Mouse (Mus musculus) granulocyte monocyte progenitor cell, adult 5-6 weeks (primary cell): ENCODE data around the gene Pacsin2. TPM values are rescaled to one million over a fixed set of nuclear protein-coding genes. Genes with fewer than 3 reads are reported as not detected.
A peak's percentile ranks its signal among the peaks of the same experiment; 100 is the strongest.

Experiments
- ATAC-seq: replicated peaks from 2 replicates; pipeline ENCODE4 v1.8.0; 2016; ENCODE audit warnings: mild to moderate bottlenecking, moderate TSS enrichment, inconsistent platforms; ENCODE audit not compliant: poor library complexity, severe bottlenecking
- total RNA-seq, 2 experiments: library from RNA; stranded (forward) in 1 of 2; stranded (reverse) in 1 of 2; fragments of 200-712, 200-1000 nt in 1 of 2; fragments of >200 nt in 1 of 2; fragmentation: Nextera tagmentation in 1 of 2; gene quantifications; 2 replicates each; pipeline ENCODE4 v1.2.3; 2014 to 2017

The Pacsin2 gene
- total RNA-seq, 2 experiments from 2014 or later, result 43.3 to 65.2 TPM

DNA sequence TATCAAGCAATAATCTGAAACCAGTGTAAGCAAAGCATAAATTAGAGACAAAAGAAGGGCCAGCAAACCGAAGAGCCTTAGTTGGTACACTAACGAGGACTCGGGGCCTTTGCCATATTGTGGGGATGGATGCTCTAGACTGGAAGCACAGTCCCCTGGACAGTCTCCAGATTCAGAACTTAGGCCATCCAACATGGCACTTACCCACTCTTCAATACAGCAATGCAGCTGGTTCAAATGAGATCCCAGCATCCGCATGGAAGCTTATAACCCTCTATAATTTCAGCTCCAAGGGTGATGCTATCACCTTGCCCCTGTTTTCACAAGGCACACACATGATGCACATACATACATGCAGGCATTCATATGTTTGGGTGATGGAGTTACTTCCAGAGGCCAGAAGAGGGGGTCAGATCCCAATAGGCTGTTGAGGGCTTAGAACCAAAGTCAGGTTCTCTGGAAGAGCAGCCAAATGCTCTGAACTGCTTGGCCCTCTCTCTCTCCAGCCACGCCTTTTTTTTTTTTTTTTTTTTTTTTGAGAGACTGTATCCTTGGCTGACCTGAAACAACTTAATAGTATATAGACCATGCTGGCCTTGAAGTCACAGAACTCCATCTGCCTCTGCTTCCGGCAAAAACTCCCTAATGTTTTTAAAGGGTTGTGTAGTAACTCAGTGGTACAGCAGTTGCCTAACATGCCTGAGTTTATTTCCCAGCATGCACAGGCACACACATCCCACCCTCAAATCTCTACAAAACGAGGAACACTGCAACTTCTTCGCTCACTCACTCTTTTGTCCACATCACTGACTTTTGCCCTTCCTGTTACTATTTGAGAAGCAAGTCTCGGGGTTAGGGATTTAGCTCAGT is 36.9 kb downstream of the Pacsin2 start:
- ATAC-seq, result peak; percentile 62

DNA sequence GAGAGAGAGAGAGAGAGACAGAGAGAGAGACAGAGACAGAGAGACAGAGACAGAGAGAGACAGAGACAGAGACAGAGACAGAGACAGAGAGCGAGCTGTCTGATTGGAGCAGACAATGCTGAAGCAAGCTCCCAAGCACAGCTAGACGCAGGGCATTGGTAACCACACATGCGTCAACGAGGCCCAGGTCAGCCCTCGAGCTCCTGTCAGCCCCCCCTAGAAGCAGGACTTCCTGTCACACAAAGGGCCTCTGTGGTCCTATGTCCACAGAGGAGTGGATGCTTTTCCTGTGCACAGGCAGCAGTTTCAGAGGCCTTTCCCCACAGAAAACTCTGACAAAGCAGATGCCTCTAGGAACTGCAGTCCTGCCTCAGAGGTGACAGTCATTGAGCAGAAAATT is 38.6 kb downstream of the Pacsin2 start:
- peak; percentile 33; the same call in 1 of the 2 replicates for ATAC-seq

DNA sequence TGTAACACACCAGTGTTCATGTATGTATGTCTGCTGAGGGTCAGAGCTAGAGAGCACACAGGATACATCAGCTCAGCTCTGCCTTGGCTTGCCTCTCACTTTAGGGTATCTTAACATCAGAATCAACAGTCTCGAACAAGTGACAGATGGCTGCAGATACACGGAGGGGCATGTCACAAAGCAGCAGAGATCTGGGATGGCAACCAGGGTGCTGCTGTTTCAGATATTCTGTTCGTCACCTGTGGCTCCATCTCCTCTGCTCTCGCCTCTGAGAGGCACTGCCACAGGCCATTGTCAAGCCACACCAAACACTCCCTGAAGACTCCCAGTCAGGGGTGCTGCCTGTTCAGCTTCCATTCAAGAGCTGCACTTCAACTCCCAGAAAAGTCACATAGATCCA is 39.1 kb downstream of the Pacsin2 start:
- no peak for ATAC-seq

DNA sequence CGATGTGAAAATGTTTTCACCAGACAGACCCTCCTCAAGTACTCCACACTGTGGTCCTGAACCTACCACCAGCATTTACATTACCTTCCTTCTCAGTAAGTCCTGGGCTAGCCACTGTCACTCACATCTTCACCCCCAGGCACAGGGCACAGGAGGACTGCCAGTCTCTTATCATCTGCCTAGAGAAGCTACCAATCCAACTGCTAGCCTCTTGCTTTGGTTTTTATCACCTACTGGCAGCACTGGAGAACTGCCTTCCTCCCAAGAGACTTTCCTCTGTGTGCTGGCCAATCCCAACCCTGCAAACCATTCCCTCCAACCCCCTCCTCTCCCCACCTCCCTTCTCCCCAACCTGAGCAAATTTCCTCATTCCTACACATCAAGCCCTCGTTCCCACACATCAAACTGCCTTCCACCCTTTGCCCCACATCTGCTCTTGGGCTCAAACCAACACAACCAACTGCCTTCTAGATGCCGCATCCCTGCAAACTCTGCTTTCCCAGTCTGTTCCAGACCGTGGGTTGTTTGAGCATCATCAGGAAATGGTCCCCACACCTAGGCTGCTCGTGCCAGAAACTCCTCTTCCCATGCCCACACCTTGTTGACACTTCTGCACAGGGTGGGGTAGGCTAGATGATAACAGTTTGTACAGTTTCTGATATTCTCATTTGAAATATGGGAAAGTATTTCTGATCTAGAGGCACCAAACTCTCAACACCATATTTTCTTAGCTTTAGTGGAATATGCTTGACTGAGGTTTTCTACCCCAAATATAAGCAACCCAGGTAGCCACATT is 40.6 kb downstream of the Pacsin2 start:
- ATAC-seq, result no peak

DNA sequence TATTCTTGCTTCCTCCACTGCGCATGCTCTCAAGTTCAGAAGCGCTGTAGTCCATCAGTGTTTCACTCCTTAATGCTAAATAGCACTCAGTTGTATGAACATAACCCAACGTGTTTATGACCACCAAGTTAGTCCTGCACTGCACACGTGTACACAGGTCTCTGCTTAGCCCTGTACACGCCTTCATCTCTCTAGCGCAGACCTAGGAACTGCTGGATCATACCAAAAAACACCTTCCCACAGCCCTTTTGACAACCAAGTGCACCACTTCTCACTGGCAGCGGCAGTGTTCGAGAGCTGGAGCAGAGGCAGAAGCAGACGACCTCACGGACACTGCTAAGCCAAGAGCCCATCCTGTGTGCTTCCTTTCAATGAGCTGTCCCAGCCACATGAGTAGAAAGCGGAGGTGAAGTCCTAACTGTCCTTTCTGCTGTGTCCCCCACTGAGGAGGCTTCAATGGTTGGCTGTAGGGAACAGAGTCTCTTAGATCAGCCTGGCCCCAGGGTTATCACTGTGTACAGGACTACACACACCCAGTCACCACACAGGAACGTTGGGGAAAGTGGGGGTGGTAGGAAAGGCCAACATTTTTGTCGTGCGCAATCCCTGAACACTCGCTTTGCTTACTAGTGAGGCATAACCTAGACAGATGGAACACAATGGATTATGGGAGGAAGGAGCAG is 42.0 kb downstream of the Pacsin2 start:
- no peak for ATAC-seq

DNA sequence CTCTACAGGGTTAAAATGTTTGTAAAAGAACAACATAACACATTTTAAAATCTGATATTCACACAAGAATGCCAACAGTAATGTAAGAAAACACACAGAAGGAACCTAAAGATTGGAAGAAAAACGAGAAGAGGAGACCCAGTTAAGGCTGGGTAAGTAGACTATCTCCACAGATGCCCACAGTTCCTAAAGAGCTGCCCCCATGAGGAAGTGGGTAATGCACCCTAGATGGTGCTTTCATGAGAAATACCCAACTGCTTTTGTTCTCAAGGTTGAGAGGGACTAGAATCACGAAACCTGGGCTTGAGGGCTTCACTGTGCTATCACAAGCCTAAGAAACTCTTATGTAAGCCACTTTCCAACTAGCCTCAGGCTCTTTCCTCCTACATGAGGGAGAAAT is 44.8 kb downstream of the Pacsin2 start:
- peak; percentile 88 for ATAC-seq

DNA sequence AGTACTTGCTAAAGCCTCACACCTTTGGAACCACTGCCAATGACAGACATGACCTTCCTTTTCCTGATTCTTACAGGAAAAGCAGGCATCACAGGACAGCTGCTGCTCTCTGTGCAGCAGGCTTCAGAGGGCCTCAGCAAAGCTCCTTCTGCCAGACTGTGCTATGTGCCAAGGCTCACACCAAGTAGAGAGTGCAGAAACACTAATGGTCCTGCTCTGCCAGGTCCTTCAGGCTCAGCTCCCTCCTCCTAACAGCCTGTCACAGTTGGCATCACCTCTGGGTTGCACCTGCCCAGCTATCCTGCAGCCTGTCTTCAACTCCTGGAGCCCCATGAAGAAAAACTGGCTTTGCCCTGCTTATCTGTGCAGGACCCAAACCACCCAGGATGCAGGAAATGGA is 45.7 kb downstream of the Pacsin2 start:
- no peak for ATAC-seq

DNA sequence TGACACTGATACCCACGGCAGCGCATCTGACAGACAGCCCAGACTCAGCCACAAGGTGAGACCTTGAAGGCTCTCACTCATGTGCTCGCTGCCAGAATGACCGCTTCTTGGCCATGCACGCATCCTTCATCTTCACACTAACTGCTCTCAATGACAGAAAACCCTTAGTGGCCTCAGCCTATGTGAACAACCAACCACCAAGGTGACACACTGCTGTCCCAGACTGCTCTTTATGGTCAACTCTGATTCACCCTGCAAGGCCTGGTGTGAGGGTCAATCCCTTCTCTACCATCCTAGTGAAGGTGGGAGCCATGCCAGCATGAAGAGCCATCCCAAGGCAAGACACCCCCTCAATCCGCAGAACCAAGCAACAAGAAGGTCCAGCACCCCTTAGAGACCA is 46.5 kb downstream of the Pacsin2 start:
- no peak for ATAC-seq

DNA sequence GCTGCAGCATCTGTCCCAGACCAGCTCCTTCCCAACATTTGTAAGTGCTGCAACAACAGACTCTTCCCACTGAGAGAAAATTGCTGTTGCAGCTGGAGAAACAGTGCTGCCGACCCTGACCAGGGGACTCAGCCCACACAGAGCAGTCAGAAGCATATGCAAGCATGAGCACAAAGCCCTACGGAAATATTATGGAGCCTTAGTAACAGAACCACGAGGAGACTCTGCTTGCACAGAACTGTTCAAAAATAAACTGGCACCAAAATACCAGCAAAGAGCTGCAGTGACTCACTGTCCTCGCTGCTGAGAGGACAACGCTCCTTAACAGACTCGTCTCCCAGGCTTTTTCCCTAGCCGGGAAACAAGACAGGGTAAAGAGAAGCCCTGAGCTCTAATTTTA is 47.0 kb downstream of the Pacsin2 start:
- ATAC-seq, result no peak

DNA sequence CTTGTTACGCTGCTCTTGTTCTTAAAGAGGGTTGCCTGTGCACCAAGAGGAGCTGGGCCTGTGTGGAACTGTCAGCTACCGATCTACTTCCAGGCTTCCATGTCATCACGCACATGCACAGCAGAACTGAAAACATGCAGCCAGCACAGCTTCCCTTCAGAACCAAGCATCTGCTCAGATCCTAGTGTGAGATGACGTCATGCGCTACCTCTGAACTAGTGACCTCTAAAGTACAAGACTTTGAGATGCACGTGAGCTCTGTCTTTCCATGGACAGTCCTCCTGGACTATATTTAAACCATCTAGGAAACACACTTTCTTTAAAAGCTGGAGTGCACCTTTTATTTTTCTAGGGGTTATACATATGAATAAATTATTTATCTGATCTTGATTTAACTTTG is 49.0 kb downstream of the Pacsin2 start:
- no peak for ATAC-seq

DNA sequence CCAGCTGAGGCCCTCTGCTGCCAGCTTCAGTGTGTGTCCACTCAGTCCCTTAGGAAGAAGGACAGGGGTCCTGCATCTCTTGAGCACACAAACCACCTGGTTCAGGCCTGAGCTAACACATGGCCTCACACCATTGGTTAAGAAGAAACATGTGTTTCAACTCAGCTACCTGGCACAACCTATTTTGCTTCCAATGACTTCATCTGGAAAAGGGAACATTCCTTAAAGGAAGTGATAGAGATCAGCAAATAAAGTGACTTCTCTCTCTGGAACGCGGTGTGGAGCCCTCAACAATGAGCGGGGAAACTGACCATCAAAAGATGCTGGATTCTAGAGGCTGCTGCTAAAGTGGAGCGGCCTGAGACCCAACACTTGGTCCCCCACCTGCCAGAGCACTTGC is 52.8 kb downstream of the Pacsin2 start:
- ATAC-seq, result no peak

DNA sequence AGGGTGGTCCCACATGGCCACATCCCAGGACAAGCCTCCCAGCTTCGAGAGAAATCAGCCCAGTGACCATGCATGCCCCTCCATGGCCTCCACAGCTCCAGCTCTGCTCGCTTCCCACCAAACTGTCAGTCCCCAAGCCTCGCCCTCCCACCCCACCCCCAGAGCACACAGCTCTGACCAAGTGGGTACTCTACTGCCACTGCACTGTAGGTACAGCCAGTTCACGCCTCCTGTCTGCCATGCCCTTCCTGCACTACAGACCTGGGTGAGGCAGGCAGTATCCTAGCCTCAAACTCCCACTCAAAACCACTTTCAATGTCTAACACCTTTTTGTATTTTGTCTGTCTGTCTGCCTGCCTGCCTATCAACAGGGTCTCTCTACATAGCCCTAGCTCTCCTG is 53.7 kb downstream of the Pacsin2 start:
- no peak for ATAC-seq

DNA sequence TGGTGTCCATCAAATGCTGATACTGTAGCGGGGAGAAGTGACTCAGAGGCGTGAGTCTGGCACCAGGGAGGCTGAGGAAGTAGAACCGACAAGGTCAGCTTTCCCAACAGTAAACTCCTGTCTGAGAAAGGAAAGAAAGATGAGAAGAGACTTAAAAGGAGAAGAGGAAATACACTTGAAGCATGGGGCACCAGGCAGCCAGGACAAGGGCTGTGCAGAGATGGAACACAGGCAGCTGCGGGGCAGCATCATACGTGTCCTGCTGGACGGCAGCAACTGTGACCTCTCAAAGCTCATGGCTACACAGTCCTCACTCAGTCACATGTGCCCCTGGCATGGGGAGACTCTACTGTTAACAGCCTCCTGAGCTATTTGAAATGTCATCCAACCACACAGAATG is 54.1 kb downstream of the Pacsin2 start:
- peak; percentile 51 for ATAC-seq

DNA sequence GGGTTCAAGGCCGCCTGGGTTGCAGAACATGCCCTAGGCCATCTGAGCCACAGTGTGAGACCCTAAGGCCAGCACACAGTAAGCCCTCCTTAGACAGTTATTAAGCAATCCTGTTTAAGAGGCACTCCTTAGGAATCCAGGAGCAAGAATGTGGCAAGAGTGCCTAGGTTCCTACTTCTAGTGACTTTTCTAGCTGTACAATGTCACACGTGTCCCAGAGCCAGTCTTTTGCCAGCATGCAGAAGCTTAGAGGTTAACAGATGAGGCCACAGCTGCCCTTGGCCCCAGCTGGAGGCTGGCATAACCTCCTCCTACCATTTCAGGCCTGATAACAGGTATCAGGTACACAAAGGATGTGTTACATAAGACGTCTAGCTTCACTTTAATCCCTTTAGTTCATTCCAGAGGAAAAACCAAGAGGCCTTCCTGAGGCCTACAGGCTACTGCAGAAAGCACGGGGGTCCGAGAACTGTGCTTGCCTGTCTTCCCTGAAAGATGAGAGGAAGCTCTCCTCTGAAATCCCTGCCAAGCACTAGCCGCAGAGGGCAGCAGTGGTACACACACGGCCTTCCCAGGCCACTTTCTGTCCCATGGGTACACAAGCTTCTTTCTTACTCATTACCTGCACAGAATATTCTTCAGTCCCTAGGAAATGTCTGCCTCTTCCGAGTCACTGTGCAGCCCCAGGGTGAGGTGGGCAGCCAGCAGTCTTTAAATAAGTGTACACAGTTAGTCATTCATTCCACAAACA is 55.5 kb downstream of the Pacsin2 start:
- ATAC-seq, result peak; percentile 57

DNA sequence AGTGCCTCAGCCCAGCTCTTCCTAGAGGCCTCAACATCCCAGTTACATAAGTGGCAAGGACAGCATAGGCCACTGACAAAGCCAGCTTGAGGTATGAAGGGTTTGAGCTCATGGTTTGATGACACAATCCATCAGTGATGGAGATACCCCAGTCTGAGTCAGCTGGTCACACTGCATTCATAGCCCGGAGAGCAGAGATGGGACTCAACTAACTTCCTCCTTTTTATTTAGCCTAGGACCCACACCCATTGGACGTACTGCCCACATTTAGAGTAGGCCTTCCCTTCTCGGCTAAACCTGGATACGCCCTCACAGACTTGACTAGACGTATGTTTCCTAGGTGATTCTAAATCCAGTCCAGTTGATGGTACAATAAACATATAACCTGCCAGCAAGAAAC is 56.2 kb downstream of the Pacsin2 start:
- ATAC-seq, result peak; percentile 71

DNA sequence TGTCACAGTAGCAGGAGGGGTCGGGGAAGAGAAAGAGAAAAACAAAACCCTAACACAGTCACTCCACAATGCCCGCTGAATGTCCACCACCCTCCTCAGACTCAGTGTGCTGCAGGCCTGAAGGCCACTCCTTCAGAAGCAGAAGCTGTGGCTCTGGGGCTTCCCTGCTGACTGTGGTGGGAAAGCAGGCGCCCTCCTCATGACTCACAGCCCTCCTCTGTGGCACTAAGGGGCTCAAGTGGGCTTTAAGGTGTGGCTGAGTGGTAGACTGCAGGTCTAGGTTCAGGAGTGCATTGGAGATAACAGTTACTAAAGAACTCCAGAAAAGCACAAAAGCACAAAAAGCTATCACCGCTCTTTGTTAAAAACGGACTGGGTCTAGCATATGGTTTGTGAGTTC is 56.9 kb downstream of the Pacsin2 start:
- ATAC-seq, result no peak

DNA sequence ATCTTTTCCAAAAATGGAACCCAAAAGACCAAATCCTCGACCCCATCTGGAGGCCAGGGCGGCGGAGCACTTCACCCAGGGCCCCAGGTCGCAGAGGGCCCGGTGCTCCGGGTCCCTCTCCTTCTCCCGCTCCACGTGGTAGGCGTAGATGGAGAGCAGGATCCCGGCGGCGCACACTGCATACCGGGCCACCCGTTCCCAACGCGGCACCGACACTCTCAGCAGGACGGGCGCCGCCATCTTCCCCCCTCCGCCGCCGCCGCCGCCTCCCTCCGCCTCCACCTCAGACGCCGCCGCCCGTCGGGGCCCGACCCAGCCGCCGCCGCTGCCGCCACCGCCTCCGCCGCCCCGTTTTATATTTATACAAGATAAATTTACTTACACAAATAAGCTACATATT is 58.5 kb downstream of the Pacsin2 start:
- peak; percentile 60 for ATAC-seq

DNA sequence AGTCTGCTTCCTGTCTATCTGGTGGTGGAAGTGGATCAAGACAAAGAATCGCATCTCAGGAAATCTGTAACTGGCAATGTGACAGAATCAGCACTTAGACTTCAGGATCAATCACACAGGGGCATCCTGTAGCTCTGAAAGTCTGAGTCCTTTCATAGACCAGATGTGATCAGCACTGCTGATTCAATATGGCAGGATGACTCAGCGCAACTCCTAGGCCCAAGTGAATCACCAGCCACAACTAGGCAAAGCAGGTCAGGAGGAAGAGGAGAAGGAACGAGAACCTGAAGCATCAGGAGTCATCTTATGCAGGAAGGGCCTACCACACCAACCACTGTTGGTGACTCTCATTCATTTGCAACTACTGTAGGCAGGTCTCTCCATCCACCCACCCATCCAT is 60.4 kb downstream of the Pacsin2 start:
- ATAC-seq, result no peak

DNA sequence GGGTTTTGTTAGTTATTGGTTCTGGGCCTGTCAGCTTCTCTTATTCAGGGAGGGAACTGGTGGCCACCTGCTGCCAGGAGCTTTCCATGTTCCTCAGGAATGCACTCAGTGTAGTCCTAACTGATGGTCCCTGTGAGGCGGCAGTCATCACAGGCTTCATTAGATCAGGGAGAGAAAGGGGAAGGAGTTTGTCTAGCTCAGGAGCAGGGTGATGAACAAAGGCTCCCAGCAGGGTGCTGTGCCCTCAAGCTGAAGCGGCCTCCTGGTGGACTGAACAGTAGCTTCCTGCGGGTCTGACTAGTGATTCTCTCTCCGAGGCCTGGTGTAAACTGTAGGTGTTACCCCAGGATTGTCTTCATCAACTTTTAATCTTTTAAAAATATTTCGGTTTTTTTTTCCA is 61.4 kb downstream of the Pacsin2 start:
- no peak for ATAC-seq

DNA sequence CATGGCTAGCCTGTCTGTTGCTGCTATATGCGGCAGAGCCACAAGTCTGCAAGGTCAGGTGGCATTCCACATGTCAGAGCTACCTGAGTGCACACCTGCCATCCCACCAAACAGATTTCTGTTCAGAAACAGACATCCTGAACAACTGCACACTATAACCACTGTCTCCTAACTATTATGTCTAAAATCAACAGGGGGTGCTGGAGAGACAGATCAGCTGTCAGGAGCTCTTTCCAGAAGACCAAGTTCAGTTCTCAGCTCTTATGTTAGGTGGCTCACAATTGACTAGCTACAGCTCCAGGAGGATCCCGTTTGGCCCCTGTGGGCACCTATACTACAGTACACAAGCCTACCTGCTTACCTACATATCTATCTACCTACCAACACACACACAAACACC is 71.7 kb downstream of the Pacsin2 start:
- no peak for ATAC-seq
